Mouse (Mus musculus) liver, postnatal 0 days (tissue): ENCODE results near the gene Foxd1.

Source experiments
- CTCF ChIP-seq: sonication (generic); IDR thresholded peaks from 2 replicates; pipeline ENCODE4 v1.5.1; 2016; ENCODE audit warnings: antibody characterized with exemption, low read depth
- EP300 ChIP-seq: IDR thresholded peaks from 2 replicates; pipeline ENCODE4 v1.6.1; 2016; ENCODE audit warnings: antibody characterized with exemption, low read depth, mild to moderate bottlenecking

DNA sequence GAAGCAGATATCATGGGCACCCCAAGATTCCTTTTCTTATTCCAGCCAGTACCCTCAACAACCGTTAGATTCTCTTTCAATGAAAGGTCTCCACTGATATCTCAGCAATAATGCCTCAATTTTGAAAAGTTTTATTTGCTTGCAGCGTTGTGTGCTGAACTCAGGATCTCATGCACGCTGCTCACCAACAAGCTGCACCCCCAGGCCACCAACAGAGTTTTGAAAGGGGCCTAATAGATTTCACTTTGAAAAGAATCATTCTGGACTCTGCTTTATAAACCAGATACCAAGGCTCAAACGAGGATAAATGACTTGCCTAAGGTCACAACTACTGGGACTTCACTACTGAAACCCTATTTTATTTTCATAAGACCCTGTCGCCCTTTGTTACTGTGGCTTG lies 7.1 kb downstream of the Foxd1 start:
- TF ChIP-seq CTCF = no peak
- no peak for TF ChIP-seq EP300
